Mouse (Mus musculus) intestine, postnatal 0 days (tissue): ENCODE data around the gene Mob3b. TPM values are rescaled to one million over a fixed set of nuclear protein-coding genes. Genes with fewer than 3 reads are reported as not detected.

Source experiments
- ATAC-seq: fragments of 200-750 bp; cut with Nextera tagmentation; 2 replicates; pipeline ENCODE4 v1.8.0; 2017; ENCODE audit warnings: mild to moderate bottlenecking, moderate TSS enrichment, moderate library complexity
- H3K27ac ChIP-seq: fragments of 300-500 bp; sonication (generic); 2 replicates; pipeline ENCODE4 v1.5.1; 2014; ENCODE audit warnings: mild to moderate bottlenecking, low read depth, low read length, moderate library complexity
- H3K27me3 ChIP-seq: fragments of 300-500 bp; sonication (generic); replicated peaks from 2 replicates; pipeline ENCODE4 v1.6.1; 2014; ENCODE audit warnings: low read length, mixed read lengths; ENCODE audit not compliant: control insufficient read depth, insufficient read depth
- H3K36me3 ChIP-seq: fragments of 300-500 bp; sonication (generic); 2 replicates; pipeline ENCODE4 v1.6.1; 2014; ENCODE audit warnings: mild to moderate bottlenecking, moderate library complexity; ENCODE audit not compliant: control insufficient read depth, insufficient read depth
- H3K4me1 ChIP-seq: fragments of 300-500 bp; sonication (generic); replicated peaks from 2 replicates; pipeline ENCODE4 v1.6.1; 2014; ENCODE audit warnings: antibody characterized with exemption, low read length, mixed read lengths; ENCODE audit not compliant: control insufficient read depth, insufficient read depth
- H3K4me2 ChIP-seq: fragments of 300-500 bp; sonication (generic); replicated peaks from 2 replicates; pipeline ENCODE4 v1.6.1; 2014; ENCODE audit warnings: low read depth, mild to moderate bottlenecking, moderate library complexity
- H3K4me3 ChIP-seq: fragments of 300-500 bp; sonication (generic); 2 replicates; pipeline ENCODE4 v1.5.1; 2014; ENCODE audit warnings: low read depth, low read length
- H3K9ac ChIP-seq: fragments of 300-500 bp; sonication (generic); 2 replicates; pipeline ENCODE4 v1.6.1; 2014; ENCODE audit warnings: mild to moderate bottlenecking, low read depth, low read length
- H3K9me3 ChIP-seq: fragments of 300-500 bp; sonication (generic); 2 replicates; pipeline ENCODE4 v1.6.1; 2016; ENCODE audit warnings: mixed run types; ENCODE audit not compliant: control insufficient read depth
- CTCF ChIP-seq: sonication (generic); IDR thresholded peaks from 2 replicates; pipeline ENCODE4 v1.5.1; 2016; ENCODE audit warnings: low read depth, mild to moderate bottlenecking, control low read depth, antibody characterized with exemption, moderate library complexity
- WGBS: fragments of 180-500 bp; shearing (Covaris S2); extraction: QIAGEN DNeasy Blood & Tissue Kit; methylation state at CpG from one replicate; pipeline ENCODE4 v1.1.7; 2014; 5-methylcytosine and 5-hydroxymethylcytosine counted together
- polyA plus RNA-seq: library from polyadenylated mRNA; unstranded; fragments of >200 nt; fragmentation: Nextera tagmentation; extraction: Ambion mirVana; gene quantifications from 2 replicates; pipeline ENCODE4 v1.2.1, GENCODE M21; 2015

The Mob3b gene
- polyA plus RNA-seq, 1 experiment from 2014 or later = 21.0 TPM

- H3K9ac ChIP-seq = no peak overlapping the region
- no peak for ATAC-seq
- TF ChIP-seq CTCF = no peak
- no peaks in the 10 kb centered on the region for H3K36me3 ChIP-seq
- 84% methylated on average over 8 of the region's 8 CpGs for WGBS
- H3K27ac ChIP-seq = peak overlapping the region; percentile 85
- no peak overlapping the region for H3K4me3 ChIP-seq
- H3K27me3 ChIP-seq = no peaks in the 10 kb centered on the region
- no peak overlapping the region for H3K4me2 ChIP-seq
- peaks cover 3% of the 10 kb centered on the region; the same call in 1 of the 2 replicates for H3K4me1 ChIP-seq
- H3K9me3 ChIP-seq = no peaks in the 10 kb centered on the region
Observed at GRCm38 (mm10) chr4:35003550-35004326, 153.5 kb downstream of the Mob3b start.

- ATAC-seq = no peak
- no peak for TF ChIP-seq CTCF
- Histone ChIP-seq H3K27ac (no peak overlapping the region), H3K4me3 (no peak overlapping the region), H3K4me1 (0 out of 2 replicates have a peak, but pooled peaks cover 9% of the 10 kb centered on the region), H3K9ac (no peak overlapping the region), H3K36me3 (no peaks in the 10 kb centered on the region), H3K4me2 (no peak overlapping the region), H3K27me3 (no peaks in the 10 kb centered on the region), H3K9me3 (no peaks in the 10 kb centered on the region)
- WGBS = 73% methylated on average over 7 of the region's 7 CpGs
Observed at GRCm38 (mm10) chr4:34996616-34997015, 160.7 kb downstream of the Mob3b start.

GRCm38 (mm10) chr4:34993639-34993975 lies 163.7 kb downstream of the Mob3b start:
- 50% methylated on average over 6 of the region's 6 CpGs for WGBS
- Histone ChIP-seq H3K9ac (no peak overlapping the region), H3K36me3 (no peaks in the 10 kb centered on the region), H3K27ac (no peak overlapping the region), H3K9me3 (no peaks in the 10 kb centered on the region), H3K4me3 (no peak overlapping the region), H3K4me2 (0 out of 2 replicates have a peak overlapping the region, but pooled peaks have one; percentile 10), H3K4me1 (peaks cover 9% of the 10 kb centered on the region; the same call in 1 of the 2 replicates), H3K27me3 (no peaks in the 10 kb centered on the region)
- TF ChIP-seq CTCF = no peak
- ATAC-seq = no peak

GRCm38 (mm10) chr4:34992866-34993638 lies 164.2 kb downstream of the Mob3b start:
- 0 out of 2 replicates have a peak overlapping the region, but pooled peaks have one; percentile 10 for H3K4me2 ChIP-seq
- H3K9ac ChIP-seq = no peak overlapping the region
- TF ChIP-seq CTCF = no peak
- ATAC-seq = no peak
- H3K27me3 ChIP-seq = no peaks in the 10 kb centered on the region
- H3K4me3 ChIP-seq = no peak overlapping the region
- H3K27ac ChIP-seq = no peak overlapping the region
- 35% methylated on average over 22 of the region's 22 CpGs for WGBS
- H3K36me3 ChIP-seq = no peaks in the 10 kb centered on the region
- H3K4me1 ChIP-seq = peaks cover 9% of the 10 kb centered on the region; the same call in 1 of the 2 replicates
- H3K9me3 ChIP-seq = no peaks in the 10 kb centered on the region

- TF ChIP-seq CTCF = no peak
- Histone ChIP-seq H3K36me3 (no peaks in the 10 kb centered on the region), H3K4me1 (peaks cover 9% of the 10 kb centered on the region; the same call in 1 of the 2 replicates), H3K27ac (no peak overlapping the region; the same call in 1 of the 2 replicates), H3K27me3 (no peaks in the 10 kb centered on the region), H3K9ac (no peak overlapping the region), H3K4me3 (no peak overlapping the region), H3K4me2 (no peak overlapping the region; the same call in 1 of the 2 replicates), H3K9me3 (no peaks in the 10 kb centered on the region)
- 75% methylated on average over 22 of the region's 22 CpGs for WGBS
- ATAC-seq = no peak
Observed at GRCm38 (mm10) chr4:34991891-34992865, 165.1 kb downstream of the Mob3b start.
